Comparison of ENCODE assay signal across 22 mouse cellular contexts in genomic region chr2:173855296-173855695, GRCm38 (mm10).
A peak's percentile ranks its signal among the peaks of the same experiment; 100 is the strongest.
DNase-seq lines count a peak whose midpoint lies in the region; ATAC-seq lines count a peak whose summit lies in the region.
"Had no signal": no experiment of that assay in that cellular context is flagged by ENCODE, and none has a peak within 500 bp of the region (broad histone marks: within the 10 kb centered on the region; RNA-seq: fewer than 3 reads in every experiment).

No protein-coding gene starts in this region.

- peaks cover 6% of the 10 kb centered on the region; the same call in 1 of the 2 replicates for H3K4me1 ChIP-seq in neural tube, embryonic 15.5 days
- H3K4me1 ChIP-seq: liver, embryonic 12.5 days had no signal

- 58% methylated on average over 4 of the region's 4 CpGs for WGBS in neural tube, embryonic 15.5 days

- no peak for ATAC-seq in neural tube, embryonic 15.5 days (ENCODE audit: low FRiP score)
- peak; percentile 54 for ATAC-seq in inflammation-experienced regulatory T-cells, adult 6 months
- ATAC-seq in erythroblast, adult 5-6 weeks (replicated peaks; ENCODE audit: low FRiP score, poor library complexity, severe bottlenecking): no peak
- ATAC-seq in erythroid progenitor cell, adult 5-6 weeks (replicated peaks; ENCODE audit: low FRiP score, poor library complexity, severe bottlenecking): no peak
- ATAC-seq: forebrain, embryonic 13.5 days; hindbrain, postnatal 0 days; liver, embryonic 12.5 days had no signal

- H3K36me3 ChIP-seq in neural tube, embryonic 15.5 days: no peaks in the 10 kb centered on the region
- H3K36me3 ChIP-seq: hindbrain, embryonic 10.5 days; limb, embryonic 13.5 days; liver, embryonic 12.5 days; midbrain, embryonic 10.5 days had no signal

- peak; percentile 10 for DNase-seq in neural tube, embryonic 10.5 days (ENCODE audit: extremely low spot score, low spot score)
- peak; percentile 63 for DNase-seq in thymus, postnatal 14 days
- no peak for DNase-seq in embryo, embryonic 11 days
- DNase-seq: adrenal gland, postnatal 36 days; cerebellum, adult 9-11 months; gastrocnemius, postnatal 10 days; kidney, adult 11 months; kidney, postnatal 25 days; lung, adult 18-20 months; lung, postnatal 10 days; right cerebral cortex, postnatal 14 days had no signal

- H3K9ac ChIP-seq in neural tube, embryonic 15.5 days (replicated peaks): no peak overlapping the region
- H3K9ac ChIP-seq: forebrain, embryonic 13.5 days; limb, embryonic 13.5 days; liver, embryonic 12.5 days had no signal

- no peaks in the 10 kb centered on the region for H3K27me3 ChIP-seq in neural tube, embryonic 15.5 days (replicated peaks)
- H3K27me3 ChIP-seq: forebrain, embryonic 13.5 days; limb, embryonic 13.5 days; liver, embryonic 12.5 days had no signal

- no peaks in the 10 kb centered on the region for H3K9me3 ChIP-seq in neural tube, embryonic 15.5 days (replicated peaks)
- H3K9me3 ChIP-seq: forebrain, embryonic 13.5 days; hindbrain, embryonic 10.5 days; limb, embryonic 13.5 days; liver, embryonic 12.5 days; midbrain, embryonic 10.5 days had no signal

- H3K4me2 ChIP-seq in neural tube, embryonic 15.5 days: no peak overlapping the region
- H3K4me2 ChIP-seq: forebrain, embryonic 13.5 days; heart, embryonic 11.5 days; limb, embryonic 13.5 days; liver, embryonic 12.5 days had no signal

- no peak overlapping the region for H3K27ac ChIP-seq in neural tube, embryonic 15.5 days (replicated peaks)
- H3K27ac ChIP-seq: forebrain, embryonic 13.5 days; hindbrain, embryonic 10.5 days; hindbrain, postnatal 0 days; limb, embryonic 13.5 days; liver, embryonic 12.5 days; midbrain, embryonic 10.5 days had no signal

- H3K4me3 ChIP-seq in neural tube, embryonic 15.5 days (replicated peaks): no peak overlapping the region
- H3K4me3 ChIP-seq: forebrain, embryonic 13.5 days; hindbrain, embryonic 10.5 days; limb, embryonic 13.5 days; liver, embryonic 12.5 days; midbrain, embryonic 10.5 days had no signal
